Mouse (Mus musculus) retina, postnatal 7 days (tissue): ENCODE measurements at regions not wholly inside any gene's neighbourhood (a gene's known extent, or its start where the extent isn't known, plus 50 kb on each side); places are given as distances from the start of the nearest gene placed in this dataset.

Experiments used
- DNase-seq: peaks from one replicate; pipeline ENCODE4 v3.0.0-alpha.2; 2012; ENCODE audit warnings: low read depth, low spot score

GRCm38 (mm10) chr1:120667776-120668175, 65.6 kb downstream of the En1 start:
- no peak for DNase-seq

GRCm38 (mm10) chr1:120683532-120684245, 81.5 kb downstream of the En1 start:
- DNase-seq: no peak

GRCm38 (mm10) chr1:120685650-120686244, 83.5 kb downstream of the En1 start:
- no peak for DNase-seq

- DNase-seq: no peak
Measured at GRCm38 (mm10) chr1:120691571-120691970, 89.4 kb downstream of the En1 start.

- no peak for DNase-seq
Measured at GRCm38 (mm10) chr1:120698189-120698588, 96.0 kb downstream of the En1 start.

GRCm38 (mm10) chr1:120704201-120704600, 102.0 kb downstream of the En1 start:
- DNase-seq: no peak

GRCm38 (mm10) chr1:120706011-120706410, 103.8 kb downstream of the En1 start:
- no peak for DNase-seq

- no peak for DNase-seq
Measured at GRCm38 (mm10) chr1:120708511-120708910, 106.3 kb downstream of the En1 start.

GRCm38 (mm10) chr1:120715105-120715877, 113.1 kb downstream of the En1 start:
- no peak for DNase-seq

GRCm38 (mm10) chr1:120726777-120727176, 124.6 kb downstream of the En1 start:
- no peak for DNase-seq

- no peak for DNase-seq
Measured at GRCm38 (mm10) chr1:120727427-120727826, 125.2 kb downstream of the En1 start.

GRCm38 (mm10) chr1:120732003-120732402, 129.8 kb downstream of the En1 start:
- DNase-seq: no peak

- no peak for DNase-seq
Measured at GRCm38 (mm10) chr1:120733683-120734082, 131.5 kb downstream of the En1 start.

- no peak for DNase-seq
Measured at GRCm38 (mm10) chr1:120734846-120735245, 132.6 kb downstream of the En1 start.

GRCm38 (mm10) chr1:120739499-120739898, 137.3 kb downstream of the En1 start:
- DNase-seq: no peak

- DNase-seq: no peak
Measured at GRCm38 (mm10) chr1:120741091-120741740, 139.0 kb downstream of the En1 start.

- no peak for DNase-seq
Measured at GRCm38 (mm10) chr1:120748963-120749362, 146.7 kb downstream of the En1 start.

- DNase-seq: no peak
Measured at GRCm38 (mm10) chr1:120753406-120753805, 151.2 kb downstream of the En1 start.

GRCm38 (mm10) chr1:120754337-120754736, 152.1 kb downstream of the En1 start:
- DNase-seq: no peak

GRCm38 (mm10) chr1:120757283-120757821, 155.1 kb downstream of the En1 start:
- no peak for DNase-seq

GRCm38 (mm10) chr1:120758172-120758571, 156.0 kb downstream of the En1 start:
- DNase-seq: no peak

GRCm38 (mm10) chr1:120758762-120759161, 156.5 kb downstream of the En1 start:
- DNase-seq: no peak
